Mouse (Mus musculus) activated CD4-positive, CD25-positive, alpha-beta regulatory T cell (primary cell): ENCODE data around the gene Mllt3. TPM values are rescaled to one million over a fixed set of nuclear protein-coding genes. Genes with fewer than 3 reads are reported as not detected.

Experiments
- polyA plus RNA-seq, 2 experiments: library from polyadenylated mRNA; unstranded; fragments of 100-300 nt; shearing (Covaris generic); gene quantifications; one replicate each; pipeline ENCODE4 v1.2.1; 2017

The Mllt3 gene
- 100 to 1,000 TPM; 145 to 194 TPM for polyA plus RNA-seq

DNA sequence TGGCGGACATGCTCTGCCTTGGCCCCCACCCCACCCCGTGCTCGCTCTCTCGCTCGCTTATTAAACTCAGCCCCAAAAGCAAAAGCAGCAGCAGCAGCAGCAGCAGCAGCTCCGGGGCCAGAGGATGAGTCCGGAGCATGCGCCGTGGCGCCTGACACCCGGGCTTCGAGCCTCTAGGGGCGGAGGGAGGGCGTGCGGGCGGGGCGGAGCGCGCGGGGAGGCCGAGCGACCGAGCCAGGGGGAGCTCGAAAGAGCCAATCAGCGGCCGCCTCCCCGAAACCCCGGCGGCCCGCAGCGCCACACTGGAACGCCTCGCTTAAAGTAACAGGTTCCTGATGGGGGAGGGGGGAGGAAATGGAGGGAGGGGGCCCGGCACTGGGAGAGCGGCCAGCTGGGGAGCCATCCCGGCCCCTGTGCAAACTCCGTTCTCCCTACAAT is at the start of gene Mllt3:
Gene Mllt3 (minus strand): TSS at position 149 of the 438 bp plus-strand sequence.

Other genes starting within 250 kb of the Mllt3 start
- gene Focad, start 61.3 kb upstream of the Mllt3 start, polyA plus RNA-seq: 10 to 100 TPM; 10.6 to 17.9 TPM